Mouse (Mus musculus): Measurements from ENCODE around the gene Sdr9c7.
"Not testable (repeated sequence)": the region's sequence is repeated elsewhere in the genome, so short reads cannot be mapped to it uniquely, and the experiment has no call there.

The Sdr9c7 gene

GRCm38 (mm10) chr10:127898218-127898617, at the start of gene Sdr9c7:
TSS of gene Sdr9c7 (plus strand) at chr10:127898518.
- no peak for DNase-seq (ENCODE audit: low spot score in 2 of 2)

- no peak for DNase-seq (ENCODE audit: low spot score in 2 of 2)
Observed at GRCm38 (mm10) chr10:127849628-127850027, 48.7 kb upstream of the Sdr9c7 start, which contains the start of gene Rdh19. TSS of gene Rdh19 (plus strand) at chr10:127849928.

- no peak for DNase-seq (ENCODE audit: low spot score in 2 of 2)
Observed at GRCm38 (mm10) chr10:127856376-127856775, 41.9 kb upstream of the Sdr9c7 start.

GRCm38 (mm10) chr10:127864931-127865330, 33.4 kb upstream of the Sdr9c7 start:
- DNase-seq (ENCODE audit: low spot score in 2 of 2) = no peak

GRCm38 (mm10) chr10:127866232-127866631, 32.1 kb upstream of the Sdr9c7 start, which contains the start of gene Rdh16f2:
TSS of gene Rdh16f2 (plus strand) at chr10:127866474.
- DNase-seq (ENCODE audit: low spot score in 2 of 2) = no peak

GRCm38 (mm10) chr10:127872484-127872883, 25.8 kb upstream of the Sdr9c7 start:
- no peak for DNase-seq (ENCODE audit: low spot score in 2 of 2)

- no peak for DNase-seq (ENCODE audit: low spot score in 2 of 2)
Observed at GRCm38 (mm10) chr10:127877681-127878080, 20.6 kb upstream of the Sdr9c7 start.

- no peak for DNase-seq (ENCODE audit: low spot score in 2 of 2)
Observed at GRCm38 (mm10) chr10:127878262-127879057, 19.9 kb upstream of the Sdr9c7 start.

- DNase-seq (ENCODE audit: low spot score in 2 of 2) = no peak
Observed at GRCm38 (mm10) chr10:127879155-127879688, 19.1 kb upstream of the Sdr9c7 start.

- no peak for DNase-seq (ENCODE audit: low spot score in 2 of 2)
Observed at GRCm38 (mm10) chr10:127881041-127881440, 17.3 kb upstream of the Sdr9c7 start.

GRCm38 (mm10) chr10:127886551-127886950, 11.8 kb upstream of the Sdr9c7 start:
- DNase-seq (ENCODE audit: low spot score in 2 of 2) = no peak

- no peak for DNase-seq (ENCODE audit: low spot score in 2 of 2)
Observed at GRCm38 (mm10) chr10:127886971-127887370, 11.3 kb upstream of the Sdr9c7 start.

- no peak for DNase-seq (ENCODE audit: low spot score in 2 of 2)
Observed at GRCm38 (mm10) chr10:127888605-127889004, 9.7 kb upstream of the Sdr9c7 start, which contains the start of gene Rdh7. TSS of gene Rdh7 (minus strand) at chr10:127888817.

- no peak for DNase-seq (ENCODE audit: low spot score in 2 of 2)
Observed at GRCm38 (mm10) chr10:127891481-127891880, 6.8 kb upstream of the Sdr9c7 start.

GRCm38 (mm10) chr10:127893163-127894022, 4.9 kb upstream of the Sdr9c7 start:
- DNase-seq (ENCODE audit: low spot score in 2 of 2) = not testable (repeated sequence)

- DNase-seq (ENCODE audit: low spot score in 2 of 2) = no peak
Observed at GRCm38 (mm10) chr10:127896705-127897104, 1.6 kb upstream of the Sdr9c7 start.

GRCm38 (mm10) chr10:127897506-127897905, 812 bp upstream of the Sdr9c7 start:
- DNase-seq (ENCODE audit: low spot score in 2 of 2) = no peak

- no peak for DNase-seq (ENCODE audit: low spot score in 2 of 2)
Observed at GRCm38 (mm10) chr10:127899783-127900182, 1.5 kb downstream of the Sdr9c7 start.

- DNase-seq (ENCODE audit: low spot score in 2 of 2) = no peak
Observed at GRCm38 (mm10) chr10:127901751-127902150, 3.4 kb downstream of the Sdr9c7 start.

- no peak for DNase-seq (ENCODE audit: low spot score in 2 of 2)
Observed at GRCm38 (mm10) chr10:127903116-127903515, 4.8 kb downstream of the Sdr9c7 start.

- no peak for DNase-seq (ENCODE audit: low spot score in 2 of 2)
Observed at GRCm38 (mm10) chr10:127904718-127905446, 6.6 kb downstream of the Sdr9c7 start.

All from natural killer cell, adult 2 months (primary cell).